Mouse (Mus musculus) kidney, adult 2 months (tissue): ENCODE data around the gene Itgb4. TPM values are rescaled to one million over a fixed set of nuclear protein-coding genes. Genes with fewer than 3 reads are reported as not detected.

Experiments
- DNase-seq: peaks from one replicate; pipeline ENCODE4 v3.0.0; 2021
- H3K27ac ChIP-seq: fragments of 200-500 bp; 2 replicates; pipeline ENCODE4 v1.5.1; 2012; ENCODE audit warnings: low read depth, low read length, control low read depth, inconsistent platforms; ENCODE audit not compliant: insufficient read depth
- H3K27me3 ChIP-seq: fragments of 200-500 bp; replicated peaks from 2 replicates; pipeline ENCODE4 v1.6.1; 2012; ENCODE audit warnings: mild to moderate bottlenecking, moderate library complexity, low read length, inconsistent platforms; ENCODE audit not compliant: control insufficient read depth, insufficient read depth
- H3K36me3 ChIP-seq: fragments of 200-500 bp; 2 replicates; pipeline ENCODE4 v1.6.1; 2012; ENCODE audit warnings: mild to moderate bottlenecking, moderate library complexity, low read length, inconsistent platforms; ENCODE audit not compliant: control insufficient read depth, insufficient read depth
- H3K4me1 ChIP-seq: fragments of 200-500 bp; 2 replicates; pipeline ENCODE4 v1.6.1; 2011; ENCODE audit warnings: low read length; ENCODE audit not compliant: control insufficient read depth, insufficient read depth
- H3K4me3 ChIP-seq: fragments of 200-500 bp; 2 replicates; pipeline ENCODE4 v1.5.1; 2011; ENCODE audit warnings: mild to moderate bottlenecking, low read depth, low read length, control low read depth; ENCODE audit not compliant: insufficient read depth
- CTCF ChIP-seq: fragments of 200-500 bp; conservative IDR thresholded peaks from 2 replicates; pipeline ENCODE4 v1.5.1; 2011; ENCODE audit warnings: low read depth, mild to moderate bottlenecking, control low read depth, low read length, moderate library complexity, mixed read lengths; ENCODE audit not compliant: insufficient read depth, insufficient read length
- POLR2A ChIP-seq: fragments of 200-500 bp; IDR thresholded peaks from one replicate; pipeline ENCODE4 v1.6.1; 2011; ENCODE audit warnings: low read depth, low read length, control low read depth
- WGBS: fragments of 180-500 bp; shearing (Covaris S2); methylation state at CpG from one replicate; pipeline ENCODE4 v1.1.7; 2018; 5-methylcytosine and 5-hydroxymethylcytosine counted together
- polyA plus RNA-seq: library from polyadenylated mRNA; depleted of rRNA; stranded (reverse); fragments of >200 nt; gene quantifications from 2 replicates; pipeline ENCODE4 v1.2.3, GENCODE M21; 2012

Itgb4 gene
- polyA plus RNA-seq, 1 experiment, result 5.1 TPM

- Histone ChIP-seq H3K4me3 (no peak overlapping the region), H3K27me3 (no peaks in the 10 kb centered on the region), H3K36me3 (peaks cover 2% of the 10 kb centered on the region; the same call in 1 of the 2 replicates), H3K4me1 (peaks cover 8% of the 10 kb centered on the region; the same call in 1 of the 2 replicates), H3K27ac (no peak overlapping the region)
- no peak for TF ChIP-seq POLR2A
- no peak for TF ChIP-seq CTCF
- DNase-seq, result no peak
- WGBS, result 75% methylated on average over 9 of the region's 9 CpGs
Measured at GRCm38 (mm10) chr11:116028177-116028865, 53.8 kb downstream of the Itgb4 start.

- peak overlapping the region; percentile 87 for H3K27ac ChIP-seq
- no peak for TF ChIP-seq POLR2A
- TF ChIP-seq CTCF, result no peak
- H3K36me3 ChIP-seq, result no peaks in the 10 kb centered on the region
- DNase-seq, result no peak
- H3K27me3 ChIP-seq, result no peaks in the 10 kb centered on the region
- peaks cover 8% of the 10 kb centered on the region; the same call in 1 of the 2 replicates for H3K4me1 ChIP-seq
- WGBS, result 85% methylated on average over 6 of the region's 6 CpGs
- peak overlapping the region; percentile 60 for H3K4me3 ChIP-seq
Measured at GRCm38 (mm10) chr11:116029086-116029865, 54.8 kb downstream of the Itgb4 start.

GRCm38 (mm10) chr11:116030088-116030897 is 55.8 kb downstream of the Itgb4 start, which contains the start of gene Unk:
Gene Unk (plus strand): TSS chr11:116030322.
- DNase-seq, result peak; percentile 99
- no peaks in the 10 kb centered on the region for H3K36me3 ChIP-seq
- under 1% methylated on average over 66 of the region's 67 CpGs for WGBS
- H3K4me1 ChIP-seq, result peaks cover 8% of the 10 kb centered on the region; the same call in 1 of the 2 replicates
- peak within 1 kb of the TSS; percentile 65 for H3K4me3 ChIP-seq
- TF ChIP-seq POLR2A, result peak; percentile 80
- TF ChIP-seq CTCF, result no peak
- no peaks in the 10 kb centered on the region for H3K27me3 ChIP-seq
- peak within 1 kb of the TSS; percentile 98 for H3K27ac ChIP-seq

- no peak for TF ChIP-seq CTCF
- TF ChIP-seq POLR2A, result no peak
- peaks cover 8% of the 10 kb centered on the region; the same call in 1 of the 2 replicates for H3K4me1 ChIP-seq
- H3K27ac ChIP-seq, result peak overlapping the region; percentile 98
- peak overlapping the region; percentile 65 for H3K4me3 ChIP-seq
- no peaks in the 10 kb centered on the region for H3K27me3 ChIP-seq
- no peaks in the 10 kb centered on the region for H3K36me3 ChIP-seq
- 23% methylated on average over 14 of the region's 14 CpGs for WGBS
- no peak for DNase-seq
Measured at GRCm38 (mm10) chr11:116030898-116031845, 56.7 kb downstream of the Itgb4 start.

- H3K27me3 ChIP-seq, result no peaks in the 10 kb centered on the region
- H3K36me3 ChIP-seq, result no peaks in the 10 kb centered on the region
- DNase-seq, result no peak
- no peak overlapping the region for H3K27ac ChIP-seq
- H3K4me1 ChIP-seq, result peaks cover 8% of the 10 kb centered on the region; the same call in 1 of the 2 replicates
- TF ChIP-seq POLR2A (no peak), CTCF (no peak)
- no peak overlapping the region for H3K4me3 ChIP-seq
- WGBS, result 93% methylated on average over 6 of the region's 6 CpGs
Measured at GRCm38 (mm10) chr11:116034584-116034983, 60.1 kb downstream of the Itgb4 start.

GRCm38 (mm10) chr11:116036671-116037070 is 62.2 kb downstream of the Itgb4 start:
- WGBS, result 67% methylated on average over 3 of the region's 3 CpGs
- Histone ChIP-seq H3K4me1 (peaks cover 7% of the 10 kb centered on the region), H3K27ac (no peak overlapping the region), H3K36me3 (no peaks in the 10 kb centered on the region), H3K4me3 (no peak overlapping the region), H3K27me3 (no peaks in the 10 kb centered on the region)
- TF ChIP-seq POLR2A, result no peak
- TF ChIP-seq CTCF, result no peak
- no peak for DNase-seq
